Mouse (Mus musculus) limb, embryonic 11.5 days (tissue): ENCODE data around the gene Ubqlnl. TPM values are rescaled to one million over a fixed set of nuclear protein-coding genes. Genes with fewer than 3 reads are reported as not detected.

Experiments
- ATAC-seq: fragments of 200-750 bp; cut with Nextera tagmentation; 2 replicates; pipeline ENCODE4 v1.8.0; 2017; ENCODE audit warnings: low read depth; ENCODE audit not compliant: insufficient number of reproducible peaks, low FRiP score, low TSS enrichment
- DNase-seq: peaks from one replicate; pipeline ENCODE4 v3.0.0-alpha.2; 2015; ENCODE audit warnings: low spot score
- H3K27ac ChIP-seq: fragments of 300-500 bp; sonication (generic); replicated peaks from 2 replicates; pipeline ENCODE4 v1.5.1; 2014; ENCODE audit warnings: low read depth, mild to moderate bottlenecking, low read length
- H3K27me3 ChIP-seq: fragments of 300-500 bp; sonication (generic); 2 replicates; pipeline ENCODE4 v1.6.1; 2014; ENCODE audit warnings: mild to moderate bottlenecking, low read length, mixed read lengths; ENCODE audit not compliant: control insufficient read depth, insufficient read depth
- H3K36me3 ChIP-seq: fragments of 300-500 bp; sonication (generic); 2 replicates; pipeline ENCODE4 v1.6.1; 2014; ENCODE audit warnings: mild to moderate bottlenecking, low read length, moderate library complexity, mixed read lengths; ENCODE audit not compliant: control insufficient read depth, insufficient read depth
- H3K4me1 ChIP-seq: fragments of 300-500 bp; sonication (generic); 2 replicates; pipeline ENCODE4 v1.6.1; 2014; ENCODE audit warnings: low read length, mixed read lengths; ENCODE audit not compliant: control insufficient read depth, insufficient read depth
- H3K4me2 ChIP-seq: fragments of 300-500 bp; sonication (generic); 2 replicates; pipeline ENCODE4 v1.6.1; 2014; ENCODE audit warnings: low read depth, mild to moderate bottlenecking, moderate library complexity; ENCODE audit not compliant: severe bottlenecking
- H3K4me3 ChIP-seq: fragments of 300-500 bp; sonication (generic); 2 replicates; pipeline ENCODE4 v1.5.1; 2014; ENCODE audit warnings: low read depth, low read length
- H3K9ac ChIP-seq: fragments of 300-500 bp; sonication (generic); 2 replicates; pipeline ENCODE4 v1.6.1; 2014; ENCODE audit warnings: mild to moderate bottlenecking, low read length
- H3K9me3 ChIP-seq: fragments of 300-500 bp; sonication (generic); 2 replicates; pipeline ENCODE4 v1.6.1; 2016; ENCODE audit warnings: low read length; ENCODE audit not compliant: control insufficient read depth
- WGBS: fragments of 180-500 bp; shearing (Covaris S2); extraction: QIAGEN DNeasy Blood & Tissue Kit; methylation state at CpG from one replicate; pipeline ENCODE4 v1.1.7; 2014; 5-methylcytosine and 5-hydroxymethylcytosine counted together
- polyA plus RNA-seq: library from polyadenylated mRNA; unstranded; fragments of >200 nt; fragmentation: Nextera tagmentation; extraction: Ambion mirVana; gene quantifications from 2 replicates; pipeline ENCODE4 v1.2.1, GENCODE M21; 2014

Ubqlnl gene
- polyA plus RNA-seq, 1 experiment from 2014 or later: not detected

GRCm38 (mm10) chr7:104169634-104170204, 19.4 kb upstream of the Ubqlnl start:
- no peak overlapping the region for H3K4me2 ChIP-seq
- H3K9ac ChIP-seq: no peak overlapping the region
- DNase-seq (no peak), ATAC-seq (no peak)
- no peaks in the 10 kb centered on the region for H3K27me3 ChIP-seq
- H3K27ac ChIP-seq: no peak overlapping the region
- no peak overlapping the region for H3K4me3 ChIP-seq
- H3K9me3 ChIP-seq: no peaks in the 10 kb centered on the region
- H3K36me3 ChIP-seq: no peaks in the 10 kb centered on the region
- WGBS: 83% methylated on average over 6 of the region's 6 CpGs
- no peaks in the 10 kb centered on the region for H3K4me1 ChIP-seq

GRCm38 (mm10) chr7:104167105-104167504, 16.7 kb upstream of the Ubqlnl start:
- no peaks in the 10 kb centered on the region for H3K4me1 ChIP-seq
- H3K27me3 ChIP-seq: no peaks in the 10 kb centered on the region
- H3K9me3 ChIP-seq: no peaks in the 10 kb centered on the region
- ATAC-seq: no peak
- no peaks in the 10 kb centered on the region for H3K36me3 ChIP-seq
- H3K4me3 ChIP-seq: no peak overlapping the region
- no peak overlapping the region for H3K27ac ChIP-seq
- WGBS: 80% methylated on average over 6 of the region's 6 CpGs
- H3K4me2 ChIP-seq: no peak overlapping the region
- no peak overlapping the region for H3K9ac ChIP-seq
- no peak for DNase-seq

GRCm38 (mm10) chr7:104143179-104143578, 7.2 kb downstream of the Ubqlnl start, which contains the start of gene Ubqln3:
Gene Ubqln3, minus strand, starts transcription at chr7:104143279.
- no peak within 1 kb of the TSS for H3K9ac ChIP-seq
- H3K27me3 ChIP-seq: no peaks in the 10 kb centered on the region
- H3K36me3 ChIP-seq: no peaks in the 10 kb centered on the region
- no peak within 1 kb of the TSS for H3K4me2 ChIP-seq
- H3K27ac ChIP-seq: no peak within 1 kb of the TSS
- DNase-seq (no peak), ATAC-seq (no peak)
- 79% methylated on average over 3 of the region's 3 CpGs for WGBS
- H3K9me3 ChIP-seq: no peaks in the 10 kb centered on the region
- no peaks in the 10 kb centered on the region for H3K4me1 ChIP-seq
- no peak within 1 kb of the TSS for H3K4me3 ChIP-seq

- Histone ChIP-seq H3K4me2 (no peak within 1 kb of the TSS), H3K9ac (no peak within 1 kb of the TSS), H3K4me1 (no peaks in the 10 kb centered on the region), H3K27me3 (no peaks in the 10 kb centered on the region), H3K36me3 (no peaks in the 10 kb centered on the region), H3K9me3 (no peaks in the 10 kb centered on the region), H3K4me3 (no peak within 1 kb of the TSS), H3K27ac (no peak within 1 kb of the TSS)
- DNase-seq (no peak), ATAC-seq (no peak)
- 87% methylated on average over 5 of the region's 5 CpGs for WGBS
Measured at GRCm38 (mm10) chr7:104137305-104137704, 13.1 kb downstream of the Ubqlnl start, which contains the start of gene Olfr643. Gene Olfr643, minus strand, starts transcription at chr7:104137405.

GRCm38 (mm10) chr7:104129726-104130125, 20.6 kb downstream of the Ubqlnl start, which contains the start of gene Ubqln5:
Gene Ubqln5, minus strand, starts transcription at chr7:104129826.
- H3K4me1 ChIP-seq: no peaks in the 10 kb centered on the region
- no peak within 1 kb of the TSS for H3K27ac ChIP-seq
- ATAC-seq: no peak
- no peak within 1 kb of the TSS for H3K4me2 ChIP-seq
- H3K4me3 ChIP-seq: no peak within 1 kb of the TSS
- no peaks in the 10 kb centered on the region for H3K36me3 ChIP-seq
- no peaks in the 10 kb centered on the region for H3K9me3 ChIP-seq
- H3K27me3 ChIP-seq: no peaks in the 10 kb centered on the region
- 93% methylated on average over 5 of the region's 5 CpGs for WGBS
- no peak within 1 kb of the TSS for H3K9ac ChIP-seq
- no peak for DNase-seq

- Histone ChIP-seq H3K4me2 (no peak within 1 kb of the TSS), H3K9me3 (no peaks in the 10 kb centered on the region), H3K4me3 (no peak within 1 kb of the TSS), H3K27me3 (no peaks in the 10 kb centered on the region), H3K9ac (no peak within 1 kb of the TSS), H3K36me3 (no peaks in the 10 kb centered on the region), H3K4me1 (no peaks in the 10 kb centered on the region), H3K27ac (no peak within 1 kb of the TSS)
- DNase-seq (no peak), ATAC-seq (no peak)
Measured at GRCm38 (mm10) chr7:104104757-104104972, 45.7 kb downstream of the Ubqlnl start, which contains the start of gene Olfr646. Gene Olfr646, plus strand, starts transcription at chr7:104104873.

- Histone ChIP-seq H3K9me3 (no peaks in the 10 kb centered on the region), H3K4me3 (no peak overlapping the region), H3K36me3 (no peaks in the 10 kb centered on the region), H3K4me1 (no peaks in the 10 kb centered on the region), H3K27me3 (no peaks in the 10 kb centered on the region), H3K9ac (no peak overlapping the region), H3K4me2 (no peak overlapping the region), H3K27ac (no peak overlapping the region)
- no peak for DNase-seq
- no peak for ATAC-seq
- WGBS: 45% methylated on average over 4 of the region's 4 CpGs
Measured at GRCm38 (mm10) chr7:104103913-104104756, 46.2 kb downstream of the Ubqlnl start.
